Mouse (Mus musculus): Measurements from ENCODE around the gene Col24a1.

- TF ChIP-seq CTCF (IDR thresholded peaks at IDR 0.05; ENCODE audit: low read depth): no peak
- no peak for TF ChIP-seq EP300 (IDR thresholded peaks at IDR 0.05; ENCODE audit: low read depth)
These were observed 33.1 kb downstream of the Col24a1 start for GRCm38 (mm10) chr3:145325402-145325801.
